Mouse (Mus musculus) liver, postnatal 0 days (tissue): Measurements from ENCODE around the gene Adgrl1. TPM values are rescaled to one million over a fixed set of nuclear protein-coding genes. Genes with fewer than 3 reads are reported as not detected.

Experiments used
- ATAC-seq: fragments of 200-750 bp; cut with Nextera tagmentation; 2 replicates; pipeline ENCODE4 v1.8.0; 2017; ENCODE audit warnings: mild to moderate bottlenecking, moderate library complexity
- DNase-seq: peaks from one replicate; pipeline ENCODE4 v3.0.0-alpha.2; 2016
- H3K27ac ChIP-seq: fragments of 300-500 bp; sonication (generic); 2 replicates; pipeline ENCODE4 v1.5.1; 2014; ENCODE audit warnings: antibody characterized with exemption, moderate library complexity, mild to moderate bottlenecking, low read depth
- H3K27me3 ChIP-seq: fragments of 300-500 bp; sonication (generic); 2 replicates; pipeline ENCODE4 v1.6.1; 2014; ENCODE audit warnings: low read length, control low read depth, mixed read lengths; ENCODE audit not compliant: insufficient read depth
- H3K36me3 ChIP-seq: fragments of 300-500 bp; sonication (generic); replicated peaks from 2 replicates; pipeline ENCODE4 v1.6.1; 2014; ENCODE audit warnings: mild to moderate bottlenecking, control low read depth, low read length, moderate library complexity, mixed read lengths; ENCODE audit not compliant: insufficient read depth
- H3K4me1 ChIP-seq: fragments of 300-500 bp; sonication (generic); 2 replicates; pipeline ENCODE4 v1.6.1; 2014; ENCODE audit warnings: antibody characterized with exemption, mild to moderate bottlenecking, control low read depth; ENCODE audit not compliant: insufficient read depth
- H3K4me2 ChIP-seq: fragments of 300-500 bp; sonication (generic); 2 replicates; pipeline ENCODE4 v1.6.1; 2014; ENCODE audit warnings: low read depth, mild to moderate bottlenecking, low read length, moderate library complexity, mixed read lengths
- H3K4me3 ChIP-seq: fragments of 300-500 bp; sonication (generic); 2 replicates; pipeline ENCODE4 v1.5.1; 2014; ENCODE audit warnings: low read depth, low read length
- H3K9ac ChIP-seq: fragments of 300-500 bp; sonication (generic); replicated peaks from 2 replicates; pipeline ENCODE4 v1.6.1; 2014; ENCODE audit warnings: mild to moderate bottlenecking, moderate library complexity
- H3K9me3 ChIP-seq: fragments of 300-500 bp; sonication (generic); 2 replicates; pipeline ENCODE4 v1.6.1; 2016; ENCODE audit warnings: mild to moderate bottlenecking, control low read depth, low read length, mixed read lengths
- CTCF ChIP-seq: sonication (generic); IDR thresholded peaks from 2 replicates; pipeline ENCODE4 v1.5.1; 2016; ENCODE audit warnings: antibody characterized with exemption, low read depth
- EP300 ChIP-seq: IDR thresholded peaks from 2 replicates; pipeline ENCODE4 v1.6.1; 2016; ENCODE audit warnings: antibody characterized with exemption, low read depth, mild to moderate bottlenecking
- WGBS: fragments of 180-500 bp; shearing (Covaris S2); extraction: QIAGEN DNeasy Blood & Tissue Kit; methylation state at CpG from one replicate; pipeline ENCODE4 v1.1.7; 2014; ENCODE audit not compliant: insufficient replicate concordance; 5-methylcytosine and 5-hydroxymethylcytosine counted together
- polyA plus RNA-seq: library from polyadenylated mRNA; unstranded; fragments of >200 nt; fragmentation: Nextera tagmentation; extraction: Ambion mirVana; gene quantifications from 2 replicates; pipeline ENCODE4 v1.2.1, GENCODE M21; 2015

Gene Adgrl1
- polyA plus RNA-seq, 1 experiment from 2014 or later, result 0.96 TPM

DNA sequence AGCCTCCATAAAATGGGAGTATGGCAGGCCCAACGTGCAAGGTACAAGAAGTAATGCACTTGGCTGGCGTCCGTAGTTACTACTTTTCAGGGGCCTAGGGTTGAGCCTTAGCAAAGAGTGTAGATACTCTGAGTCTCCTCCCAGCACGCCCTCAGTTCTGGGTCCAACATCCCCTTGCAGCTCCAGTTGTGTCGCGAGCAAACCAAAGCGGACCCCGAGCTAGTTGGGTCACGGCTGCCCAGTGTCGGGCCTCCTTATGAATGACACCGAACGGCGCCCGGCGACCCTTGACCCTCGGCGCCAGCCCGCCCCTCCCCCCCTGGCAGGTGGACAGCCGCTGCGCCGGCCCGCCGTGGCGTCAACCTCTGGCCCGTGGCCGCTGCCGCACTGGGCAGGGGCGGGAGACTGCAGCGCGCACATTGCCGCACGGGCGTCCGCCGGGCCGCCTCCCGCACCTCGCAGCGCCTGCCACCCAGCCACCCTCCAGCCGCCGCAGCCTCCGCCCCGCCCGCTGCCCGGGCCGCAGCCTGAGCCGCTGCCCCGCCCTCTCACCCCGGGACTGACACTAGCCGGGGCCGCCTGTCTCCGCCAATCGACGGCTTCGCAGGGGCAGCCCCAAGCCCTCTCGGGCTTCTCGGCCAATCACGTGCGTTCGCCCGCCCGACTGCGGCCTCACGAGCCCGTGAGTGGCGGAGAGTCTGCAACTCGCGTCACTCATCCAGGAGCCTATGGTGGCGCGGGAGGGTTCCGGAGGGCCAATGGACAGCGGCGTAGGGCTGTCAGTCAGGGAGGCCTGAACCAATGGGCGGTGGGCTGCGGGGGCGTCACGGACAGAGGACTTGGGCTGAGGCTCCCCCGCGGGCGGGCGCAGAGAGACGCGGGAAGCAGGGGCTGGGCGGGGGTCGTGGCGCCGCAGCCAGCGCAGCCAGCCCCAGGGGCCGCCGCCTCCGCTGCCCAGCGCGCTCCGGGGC, 72.5 kb downstream of the Adgrl1 start, which contains the start of gene Prkaca:
Gene Prkaca, plus strand, starts transcription at position 844 of the 971 bp plus-strand sequence.
- Histone ChIP-seq H3K9ac (peak within 1 kb of the TSS; percentile 80), H3K4me1 (peaks cover 28% of the 10 kb centered on the region), H3K4me2 (peak within 1 kb of the TSS; percentile 99), H3K27ac (peak within 1 kb of the TSS; percentile 81), H3K27me3 (no peaks in the 10 kb centered on the region), H3K9me3 (no peaks in the 10 kb centered on the region), H3K36me3 (peaks cover 24% of the 10 kb centered on the region), H3K4me3 (peak within 1 kb of the TSS; percentile 83)
- under 1% methylated on average over 51 of the region's 94 CpGs for WGBS
- DNase-seq, result peak; percentile 97
- TF ChIP-seq CTCF, result no peak
- no peak for TF ChIP-seq EP300
- peak; percentile 99 for ATAC-seq

DNA sequence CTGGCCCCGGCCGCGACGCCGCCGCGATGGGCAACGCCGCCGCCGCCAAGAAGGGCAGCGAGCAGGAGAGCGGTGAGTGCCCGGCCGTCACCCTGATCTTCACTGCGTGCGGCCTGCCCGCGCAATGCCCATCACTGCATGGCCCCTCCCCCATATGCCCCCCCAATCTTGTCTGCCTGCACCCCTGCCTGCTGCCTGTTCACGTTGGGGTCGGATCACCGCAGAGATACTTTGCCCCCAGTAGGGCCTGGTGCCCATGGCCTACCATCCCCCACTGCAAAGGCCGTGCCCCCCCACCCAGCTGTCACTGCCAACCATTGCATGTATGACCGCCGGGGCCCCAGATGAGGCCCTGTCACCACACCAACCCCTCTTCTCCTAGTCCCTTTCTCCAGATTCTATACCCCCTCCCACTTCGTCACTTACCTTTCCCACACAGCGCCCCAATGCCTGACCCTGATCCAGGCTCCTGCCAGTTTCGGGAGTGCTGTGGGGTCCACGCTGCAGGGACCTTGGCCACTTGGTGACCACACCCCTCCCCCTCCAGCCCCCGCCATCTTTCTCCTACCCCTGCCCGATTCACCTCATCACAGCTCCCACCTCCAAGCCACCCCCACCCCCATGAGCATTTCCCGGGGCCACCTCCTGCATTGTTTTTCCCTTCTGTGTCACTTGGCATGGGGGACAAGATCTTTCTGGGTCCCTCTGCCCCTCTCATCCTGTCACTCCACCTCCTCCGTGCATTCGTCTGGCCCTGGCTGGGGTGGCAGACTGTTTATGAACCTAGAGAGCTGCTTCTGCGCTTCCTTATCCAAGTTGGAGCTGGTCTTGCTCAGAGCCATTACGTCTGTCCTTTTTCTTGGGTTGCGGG, 73.5 kb downstream of the Adgrl1 start:
- H3K4me2 ChIP-seq, result peak overlapping the region; percentile 99
- TF ChIP-seq EP300 (no peak), CTCF (no peak)
- 6% methylated on average over 37 of the region's 37 CpGs for WGBS
- H3K27me3 ChIP-seq, result no peaks in the 10 kb centered on the region
- H3K4me1 ChIP-seq, result peaks cover 38% of the 10 kb centered on the region
- no peaks in the 10 kb centered on the region for H3K9me3 ChIP-seq
- peaks cover 14% of the 10 kb centered on the region for H3K36me3 ChIP-seq
- peak overlapping the region; percentile 71 for H3K27ac ChIP-seq
- DNase-seq (peak; percentile 54), ATAC-seq (no peak)
- H3K9ac ChIP-seq, result peak overlapping the region; percentile 80
- H3K4me3 ChIP-seq, result peak overlapping the region; percentile 83

DNA sequence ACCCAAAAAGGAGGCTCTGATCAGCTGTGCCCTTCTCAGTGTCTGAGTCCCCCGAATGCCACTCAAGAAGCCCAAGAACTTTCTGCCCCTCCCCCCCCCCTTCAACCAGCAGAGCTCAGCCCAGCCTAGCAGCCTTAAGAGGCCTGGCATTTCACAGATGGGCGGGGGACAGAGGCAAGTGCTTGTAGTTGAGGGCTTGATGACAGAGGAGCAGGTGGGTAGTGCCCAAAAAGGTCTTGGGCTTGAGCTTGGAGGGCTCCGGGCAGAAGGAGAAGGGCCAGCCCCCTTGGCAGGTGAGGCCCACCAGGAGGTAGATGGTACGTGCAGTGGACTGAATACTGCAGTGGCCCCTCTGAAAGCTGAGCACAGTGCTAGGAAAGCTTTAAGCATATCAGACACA, 74.6 kb downstream of the Adgrl1 start:
- Histone ChIP-seq H3K27me3 (no peaks in the 10 kb centered on the region), H3K9ac (0 out of 2 replicates have a peak overlapping the region, but pooled peaks have one; percentile 26), H3K4me1 (peaks cover 38% of the 10 kb centered on the region), H3K36me3 (peaks cover 3% of the 10 kb centered on the region), H3K4me3 (no peak overlapping the region), H3K4me2 (no peak overlapping the region), H3K9me3 (no peaks in the 10 kb centered on the region), H3K27ac (no peak overlapping the region)
- TF ChIP-seq CTCF (no peak), EP300 (no peak)
- ATAC-seq (no peak), DNase-seq (no peak)
- 85% methylated on average over 4 of the region's 4 CpGs for WGBS

DNA sequence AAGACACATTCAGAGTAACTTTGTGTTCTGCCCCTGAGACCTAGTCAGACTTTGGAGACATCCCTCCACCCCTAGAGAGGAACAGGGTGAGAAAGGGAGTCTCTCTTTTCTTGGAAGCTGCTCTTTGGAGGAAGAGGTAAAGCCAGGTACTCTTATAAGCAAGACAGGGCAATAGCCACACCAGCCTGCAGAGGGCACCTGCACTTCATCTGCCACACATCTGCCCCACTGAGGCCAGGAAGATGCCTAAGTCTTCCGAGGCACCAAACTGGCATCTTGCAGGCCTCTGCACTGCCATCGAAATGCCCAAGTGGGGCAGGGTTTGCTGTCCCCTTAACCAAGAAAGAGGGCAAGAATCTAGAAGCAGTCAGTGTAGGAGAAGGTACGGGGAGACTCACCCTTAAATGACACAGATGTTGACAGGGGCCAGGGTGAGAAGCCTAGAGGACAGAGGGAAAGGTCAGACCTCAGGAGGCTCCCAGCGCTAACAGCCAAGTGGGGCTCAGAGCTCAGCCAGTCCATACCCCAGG, 76.3 kb downstream of the Adgrl1 start:
- H3K27me3 ChIP-seq, result no peaks in the 10 kb centered on the region
- DNase-seq (peak; percentile 38), ATAC-seq (no peak)
- no peak overlapping the region for H3K4me2 ChIP-seq
- H3K9ac ChIP-seq, result no peak overlapping the region
- WGBS, result 74% methylated on average over 4 of the region's 4 CpGs
- H3K9me3 ChIP-seq, result no peaks in the 10 kb centered on the region
- no peak overlapping the region for H3K4me3 ChIP-seq
- peaks cover 1% of the 10 kb centered on the region for H3K36me3 ChIP-seq
- H3K27ac ChIP-seq, result no peak overlapping the region
- H3K4me1 ChIP-seq, result peaks cover 38% of the 10 kb centered on the region
- peak; percentile 66 for TF ChIP-seq CTCF
- no peak for TF ChIP-seq EP300

DNA sequence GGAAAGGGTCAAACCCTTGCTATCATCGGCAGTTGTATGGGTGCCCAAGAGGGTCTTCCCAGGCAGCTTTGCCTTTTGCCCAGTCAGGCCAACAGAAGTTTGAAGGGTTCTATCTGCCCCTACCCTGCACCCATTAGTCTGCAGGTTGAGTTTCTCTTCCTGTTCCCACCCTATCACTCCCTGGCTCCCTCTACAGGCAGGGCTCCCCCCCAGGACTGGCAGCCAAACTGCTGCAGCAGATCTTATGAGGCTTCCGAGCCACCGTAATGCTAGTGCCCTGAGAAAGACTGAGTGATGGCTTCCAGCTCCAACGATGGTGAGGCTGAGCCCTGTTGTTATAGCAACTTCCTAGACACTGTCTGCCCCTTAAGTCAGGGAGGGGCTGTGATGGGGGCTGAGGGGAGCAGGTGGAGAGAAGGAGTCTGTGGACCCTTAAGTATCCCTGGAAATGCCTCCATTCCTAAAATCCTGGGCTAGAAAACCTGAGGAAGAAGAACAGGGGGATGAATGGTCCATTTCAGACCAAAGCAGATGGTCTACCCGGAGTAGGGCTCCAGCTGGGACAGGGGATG, 77.0 kb downstream of the Adgrl1 start:
- peak; percentile 26 for DNase-seq
- Histone ChIP-seq H3K4me2 (peak overlapping the region; percentile 22; the same call in 1 of the 2 replicates), H3K27me3 (no peaks in the 10 kb centered on the region), H3K4me3 (no peak overlapping the region), H3K9ac (no peak overlapping the region), H3K36me3 (peaks cover 8% of the 10 kb centered on the region), H3K27ac (no peak overlapping the region), H3K4me1 (peaks cover 32% of the 10 kb centered on the region), H3K9me3 (no peaks in the 10 kb centered on the region)
- WGBS, result 80% methylated on average over 5 of the region's 5 CpGs
- no peak for ATAC-seq
- TF ChIP-seq CTCF, result peak; percentile 50
- TF ChIP-seq EP300, result no peak
